Mouse (Mus musculus): ENCODE results near the gene Fez2. TPM values are rescaled to one million over a fixed set of nuclear protein-coding genes. Genes with fewer than 3 reads are reported as not detected.

Fez2 gene
- polyA plus RNA-seq, 1 experiment = 91.6 TPM

DNA sequence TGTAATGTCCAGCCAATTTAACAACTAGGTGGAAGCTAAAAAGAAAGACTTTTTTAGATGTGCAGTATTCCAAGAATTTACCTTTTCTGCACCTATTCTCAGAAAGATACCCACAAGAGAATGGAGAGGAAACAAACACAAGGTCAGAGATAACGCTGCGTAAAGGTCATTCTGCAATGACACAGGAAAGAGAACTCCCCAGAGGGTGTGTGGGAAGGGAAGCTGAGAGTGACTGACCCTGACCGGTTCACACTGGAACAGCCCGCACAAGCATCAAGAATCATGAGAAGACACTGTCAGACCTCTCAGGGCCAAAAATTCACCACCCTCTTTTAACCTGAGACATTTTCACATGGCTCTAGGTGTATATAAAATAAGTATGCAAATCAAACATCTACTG lies 10.4 kb downstream of the Fez2 start:
- no peak for DNase-seq
- 91% methylated on average over 4 of the region's 4 CpGs for WGBS
- H3K27ac ChIP-seq (ENCODE audit: insufficient read depth, low read length) = no peak overlapping the region
- peaks cover 30% of the 10 kb centered on the region for H3K4me1 ChIP-seq (ENCODE audit: control insufficient read depth, insufficient read depth, low read length)
- TF ChIP-seq POLR2A (IDR thresholded peaks at IDR 0.05; ENCODE audit: borderline replicate concordance, insufficient read depth, low read length) = no peak
- no peak for TF ChIP-seq CTCF (IDR thresholded peaks at IDR 0.05; ENCODE audit: borderline replicate concordance, insufficient read depth, low read depth, low read length)
- no peak overlapping the region for H3K4me3 ChIP-seq (replicated peaks; ENCODE audit: insufficient read depth, low read depth, low read length)
- H3K27me3 ChIP-seq (ENCODE audit: control insufficient read depth, insufficient read depth, low read length) = no peaks in the 10 kb centered on the region

DNA sequence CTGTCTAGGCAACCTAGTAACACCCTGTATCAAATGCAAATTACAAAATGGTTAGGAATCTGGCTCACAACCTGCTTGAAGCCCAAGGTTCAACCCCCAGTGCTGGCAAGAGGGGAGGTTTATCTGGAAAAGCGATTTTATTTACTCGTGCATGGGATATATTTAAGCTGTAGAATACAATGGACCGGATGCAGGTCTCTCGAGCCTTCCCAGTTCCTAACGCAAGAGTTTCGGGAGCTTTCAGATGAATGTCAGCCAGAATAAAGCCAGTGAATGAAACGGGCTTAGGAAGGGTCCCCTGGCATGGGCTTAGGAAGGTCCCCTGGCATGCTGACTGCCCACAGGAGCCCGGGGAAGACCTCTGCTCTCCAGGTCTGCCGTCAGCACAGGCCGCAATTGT lies 11.1 kb downstream of the Fez2 start:
- Histone ChIP-seq H3K27ac (ENCODE audit: insufficient read depth, low read length) (no peak overlapping the region), H3K4me1 (ENCODE audit: control insufficient read depth, insufficient read depth, low read length) (peaks cover 34% of the 10 kb centered on the region), H3K4me3 (replicated peaks; ENCODE audit: insufficient read depth, low read depth, low read length) (no peak overlapping the region), H3K27me3 (ENCODE audit: control insufficient read depth, insufficient read depth, low read length) (no peaks in the 10 kb centered on the region)
- DNase-seq = no peak
- TF ChIP-seq POLR2A (IDR thresholded peaks at IDR 0.05; ENCODE audit: borderline replicate concordance, insufficient read depth, low read length) (no peak), CTCF (IDR thresholded peaks at IDR 0.05; ENCODE audit: borderline replicate concordance, insufficient read depth, low read depth, low read length) (no peak)
- 89% methylated on average over 10 of the region's 10 CpGs for WGBS

DNA sequence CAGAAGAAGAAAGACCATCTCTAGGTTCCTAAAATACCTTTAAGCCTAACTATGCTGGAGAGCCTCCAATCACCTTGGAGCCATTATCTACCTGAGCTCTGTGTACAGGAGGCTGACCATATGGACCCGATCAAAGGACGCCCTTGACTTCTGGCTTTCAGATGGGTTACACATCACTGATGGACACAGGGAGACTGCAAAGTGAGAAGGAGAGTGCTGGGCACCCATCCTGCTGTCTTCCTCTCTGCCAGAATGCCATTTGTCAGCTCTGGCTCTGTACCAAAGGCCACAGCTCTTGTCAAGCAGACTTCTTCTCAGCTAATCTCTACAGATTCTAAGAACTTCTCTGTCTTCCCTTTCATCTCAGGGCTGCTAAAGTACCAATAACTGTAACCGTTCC lies 12.6 kb downstream of the Fez2 start:
- DNase-seq = peak; percentile 90 to 96
- no peak for TF ChIP-seq POLR2A (IDR thresholded peaks at IDR 0.05; ENCODE audit: borderline replicate concordance, insufficient read depth, low read length)
- TF ChIP-seq CTCF (IDR thresholded peaks at IDR 0.05; ENCODE audit: borderline replicate concordance, insufficient read depth, low read depth, low read length) = peak; percentile 18; the same call in 1 of the 2 replicates
- Histone ChIP-seq H3K4me3 (replicated peaks; ENCODE audit: insufficient read depth, low read depth, low read length) (no peak overlapping the region), H3K27me3 (ENCODE audit: control insufficient read depth, insufficient read depth, low read length) (no peaks in the 10 kb centered on the region), H3K27ac (ENCODE audit: insufficient read depth, low read length) (peak overlapping the region; percentile 79; the same call in 1 of the 2 replicates), H3K4me1 (ENCODE audit: control insufficient read depth, insufficient read depth, low read length) (peaks cover 42% of the 10 kb centered on the region)
- WGBS = 2% methylated on average over 3 of the region's 3 CpGs

DNA sequence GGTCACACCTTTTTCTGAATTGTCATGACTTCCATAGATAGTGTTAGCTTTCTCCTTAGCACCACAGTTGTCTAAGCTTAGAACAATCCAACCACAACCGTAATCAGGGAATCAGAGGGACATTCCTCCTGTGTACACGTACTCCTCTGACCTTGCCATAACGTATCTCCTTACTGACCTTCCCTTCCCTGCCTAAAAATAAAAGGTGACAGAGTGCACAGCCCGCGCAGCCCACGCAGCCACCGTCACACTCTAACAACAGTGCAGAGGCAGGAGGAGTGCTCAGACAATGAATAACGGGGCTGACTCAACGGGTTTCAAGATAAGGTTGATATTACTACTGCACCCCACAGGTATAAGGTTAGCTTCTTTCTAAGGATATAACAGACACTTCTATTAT lies 14.1 kb downstream of the Fez2 start:
- Histone ChIP-seq H3K27me3 (ENCODE audit: control insufficient read depth, insufficient read depth, low read length) (no peaks in the 10 kb centered on the region), H3K4me1 (ENCODE audit: control insufficient read depth, insufficient read depth, low read length) (peaks cover 41% of the 10 kb centered on the region), H3K27ac (ENCODE audit: insufficient read depth, low read length) (no peak overlapping the region), H3K4me3 (replicated peaks; ENCODE audit: insufficient read depth, low read depth, low read length) (no peak overlapping the region)
- WGBS = 97% methylated on average over 9 of the region's 9 CpGs
- TF ChIP-seq CTCF (IDR thresholded peaks at IDR 0.05; ENCODE audit: borderline replicate concordance, insufficient read depth, low read depth, low read length) = no peak
- no peak for TF ChIP-seq POLR2A (IDR thresholded peaks at IDR 0.05; ENCODE audit: borderline replicate concordance, insufficient read depth, low read length)
- DNase-seq = no peak

DNA sequence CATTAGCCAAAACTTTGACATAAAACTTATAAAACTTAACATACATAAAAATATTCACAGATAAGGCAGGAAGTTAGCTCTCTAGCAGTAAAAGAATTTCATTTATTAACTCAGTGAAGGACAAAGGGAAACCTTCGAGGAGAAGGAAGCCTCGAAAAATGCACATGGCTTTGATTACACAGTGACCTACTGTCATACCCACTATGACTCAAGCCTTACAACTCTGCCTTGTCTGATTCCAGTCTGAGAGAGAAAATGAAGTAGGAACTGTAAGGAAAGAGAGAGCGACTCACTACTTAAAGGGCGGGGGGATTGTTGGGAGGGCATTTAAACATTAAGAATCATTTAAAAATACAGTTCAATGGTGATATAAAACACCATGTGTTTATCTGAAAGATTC lies 14.7 kb downstream of the Fez2 start:
- DNase-seq = no peak
- TF ChIP-seq POLR2A (IDR thresholded peaks at IDR 0.05; ENCODE audit: borderline replicate concordance, insufficient read depth, low read length) (no peak), CTCF (IDR thresholded peaks at IDR 0.05; ENCODE audit: borderline replicate concordance, insufficient read depth, low read depth, low read length) (no peak)
- Histone ChIP-seq H3K27me3 (ENCODE audit: control insufficient read depth, insufficient read depth, low read length) (no peaks in the 10 kb centered on the region), H3K4me1 (ENCODE audit: control insufficient read depth, insufficient read depth, low read length) (peaks cover 35% of the 10 kb centered on the region), H3K27ac (ENCODE audit: insufficient read depth, low read length) (no peak overlapping the region), H3K4me3 (replicated peaks; ENCODE audit: insufficient read depth, low read depth, low read length) (no peak overlapping the region)
- 95% methylated on average over 4 of the region's 4 CpGs for WGBS

DNA sequence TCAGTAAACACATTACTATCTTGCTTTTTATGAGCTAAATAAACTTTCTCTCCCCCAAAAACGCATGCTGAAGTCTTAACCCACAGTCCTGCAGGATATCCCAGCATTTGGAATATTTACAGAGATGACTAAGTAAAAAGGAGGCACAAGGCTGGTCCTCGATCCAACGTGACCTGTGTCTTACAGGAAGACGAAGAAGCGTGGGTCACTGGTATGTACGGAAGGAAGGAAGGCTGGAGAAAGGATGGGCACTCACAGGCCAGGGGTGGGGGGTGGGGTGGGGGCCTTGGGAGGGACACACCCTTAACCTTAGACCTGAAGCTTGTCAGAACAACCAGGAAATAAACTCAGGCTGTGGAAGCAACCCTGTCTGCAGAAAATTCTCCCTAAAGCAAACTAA lies 15.8 kb downstream of the Fez2 start:
- Histone ChIP-seq H3K27ac (ENCODE audit: insufficient read depth, low read length) (no peak overlapping the region; the same call in 1 of the 2 replicates), H3K4me1 (ENCODE audit: control insufficient read depth, insufficient read depth, low read length) (peaks cover 34% of the 10 kb centered on the region), H3K27me3 (ENCODE audit: control insufficient read depth, insufficient read depth, low read length) (no peaks in the 10 kb centered on the region), H3K4me3 (replicated peaks; ENCODE audit: insufficient read depth, low read depth, low read length) (no peak overlapping the region)
- 39% methylated on average over 6 of the region's 6 CpGs for WGBS
- no peak for DNase-seq
- TF ChIP-seq POLR2A (IDR thresholded peaks at IDR 0.05; ENCODE audit: borderline replicate concordance, insufficient read depth, low read length) = no peak
- no peak for TF ChIP-seq CTCF (IDR thresholded peaks at IDR 0.05; ENCODE audit: borderline replicate concordance, insufficient read depth, low read depth, low read length)

DNA sequence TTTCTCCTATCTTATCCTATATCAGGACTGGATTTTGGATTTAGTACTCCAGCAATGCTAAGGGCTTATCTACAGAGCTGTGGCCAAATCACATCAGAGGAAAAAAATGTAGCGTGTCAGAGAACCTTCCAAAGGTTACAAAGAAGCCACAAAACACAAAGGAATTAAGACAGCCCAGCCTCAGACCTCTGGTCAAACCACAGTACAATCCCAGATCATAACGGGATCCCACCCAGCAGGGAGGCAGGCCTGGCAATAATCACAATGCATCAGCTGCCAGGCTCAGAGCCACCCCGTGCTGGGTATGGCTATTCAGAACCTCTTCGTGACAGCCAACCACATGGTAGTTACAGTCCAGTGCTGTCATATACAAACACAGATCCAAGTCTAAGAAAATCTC lies 16.2 kb downstream of the Fez2 start:
- DNase-seq = peak; percentile 84 to 90
- 14% methylated on average over 4 of the region's 4 CpGs for WGBS
- no peak for TF ChIP-seq CTCF (IDR thresholded peaks at IDR 0.05; ENCODE audit: borderline replicate concordance, insufficient read depth, low read depth, low read length)
- TF ChIP-seq POLR2A (IDR thresholded peaks at IDR 0.05; ENCODE audit: borderline replicate concordance, insufficient read depth, low read length) = no peak
- Histone ChIP-seq H3K4me1 (ENCODE audit: control insufficient read depth, insufficient read depth, low read length) (peaks cover 34% of the 10 kb centered on the region), H3K27ac (ENCODE audit: insufficient read depth, low read length) (0 out of 2 replicates have a peak overlapping the region, but pooled peaks have one; percentile 3), H3K27me3 (ENCODE audit: control insufficient read depth, insufficient read depth, low read length) (no peaks in the 10 kb centered on the region), H3K4me3 (replicated peaks; ENCODE audit: insufficient read depth, low read depth, low read length) (no peak overlapping the region)

DNA sequence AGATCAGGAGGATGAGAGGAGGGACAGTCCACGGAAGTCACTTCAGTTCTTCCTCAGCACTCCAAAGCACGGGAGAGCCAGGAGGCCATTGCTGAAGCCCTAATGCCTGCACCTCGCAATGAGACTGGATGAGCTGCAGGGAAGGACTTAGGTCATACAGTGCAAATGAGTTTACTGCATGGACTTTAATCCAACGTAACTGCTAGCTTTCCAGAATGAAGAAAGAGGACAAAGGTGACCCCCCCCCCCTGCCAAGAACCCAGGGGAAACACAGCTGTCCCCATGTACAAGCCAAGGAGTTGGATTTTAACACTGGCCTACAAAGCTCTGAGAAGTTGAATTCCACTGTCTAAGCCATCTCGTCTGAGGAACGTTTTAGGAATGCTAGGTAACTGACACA lies 16.6 kb downstream of the Fez2 start:
- Histone ChIP-seq H3K27ac (ENCODE audit: insufficient read depth, low read length) (peak overlapping the region; percentile 6; the same call in 1 of the 2 replicates), H3K4me3 (replicated peaks; ENCODE audit: insufficient read depth, low read depth, low read length) (no peak overlapping the region), H3K27me3 (ENCODE audit: control insufficient read depth, insufficient read depth, low read length) (no peaks in the 10 kb centered on the region), H3K4me1 (ENCODE audit: control insufficient read depth, insufficient read depth, low read length) (peaks cover 34% of the 10 kb centered on the region)
- WGBS = 41% methylated on average over 6 of the region's 6 CpGs
- TF ChIP-seq POLR2A (IDR thresholded peaks at IDR 0.05; ENCODE audit: borderline replicate concordance, insufficient read depth, low read length) = no peak
- no peak for TF ChIP-seq CTCF (IDR thresholded peaks at IDR 0.05; ENCODE audit: borderline replicate concordance, insufficient read depth, low read depth, low read length)
- DNase-seq = no peak
